Mouse (Mus musculus) kidney, adult 2 months (tissue): ENCODE data around the gene Uhrf1. TPM values are rescaled to one million over a fixed set of nuclear protein-coding genes. Genes with fewer than 3 reads are reported as not detected.

Experiments used
- DNase-seq: peaks from one replicate; pipeline ENCODE4 v3.0.0; 2021
- H3K27ac ChIP-seq: fragments of 200-500 bp; 2 replicates; pipeline ENCODE4 v1.5.1; 2012; ENCODE audit warnings: low read depth, low read length, control low read depth, inconsistent platforms; ENCODE audit not compliant: insufficient read depth
- H3K27me3 ChIP-seq: fragments of 200-500 bp; replicated peaks from 2 replicates; pipeline ENCODE4 v1.6.1; 2012; ENCODE audit warnings: mild to moderate bottlenecking, moderate library complexity, low read length, inconsistent platforms; ENCODE audit not compliant: control insufficient read depth, insufficient read depth
- H3K36me3 ChIP-seq: fragments of 200-500 bp; 2 replicates; pipeline ENCODE4 v1.6.1; 2012; ENCODE audit warnings: mild to moderate bottlenecking, moderate library complexity, low read length, inconsistent platforms; ENCODE audit not compliant: control insufficient read depth, insufficient read depth
- H3K4me1 ChIP-seq: fragments of 200-500 bp; 2 replicates; pipeline ENCODE4 v1.6.1; 2011; ENCODE audit warnings: low read length; ENCODE audit not compliant: control insufficient read depth, insufficient read depth
- H3K4me3 ChIP-seq: fragments of 200-500 bp; 2 replicates; pipeline ENCODE4 v1.5.1; 2011; ENCODE audit warnings: mild to moderate bottlenecking, low read depth, low read length, control low read depth; ENCODE audit not compliant: insufficient read depth
- CTCF ChIP-seq: fragments of 200-500 bp; conservative IDR thresholded peaks from 2 replicates; pipeline ENCODE4 v1.5.1; 2011; ENCODE audit warnings: low read depth, mild to moderate bottlenecking, control low read depth, low read length, moderate library complexity, mixed read lengths; ENCODE audit not compliant: insufficient read depth, insufficient read length
- POLR2A ChIP-seq: fragments of 200-500 bp; IDR thresholded peaks from one replicate; pipeline ENCODE4 v1.6.1; 2011; ENCODE audit warnings: low read depth, low read length, control low read depth
- WGBS: fragments of 180-500 bp; shearing (Covaris S2); methylation state at CpG from one replicate; pipeline ENCODE4 v1.1.7; 2018; 5-methylcytosine and 5-hydroxymethylcytosine counted together
- polyA plus RNA-seq: library from polyadenylated mRNA; depleted of rRNA; stranded (reverse); fragments of >200 nt; gene quantifications from 2 replicates; pipeline ENCODE4 v1.2.3, GENCODE M21; 2012

The Uhrf1 gene
- polyA plus RNA-seq, 1 experiment, result 2.3 TPM

DNA sequence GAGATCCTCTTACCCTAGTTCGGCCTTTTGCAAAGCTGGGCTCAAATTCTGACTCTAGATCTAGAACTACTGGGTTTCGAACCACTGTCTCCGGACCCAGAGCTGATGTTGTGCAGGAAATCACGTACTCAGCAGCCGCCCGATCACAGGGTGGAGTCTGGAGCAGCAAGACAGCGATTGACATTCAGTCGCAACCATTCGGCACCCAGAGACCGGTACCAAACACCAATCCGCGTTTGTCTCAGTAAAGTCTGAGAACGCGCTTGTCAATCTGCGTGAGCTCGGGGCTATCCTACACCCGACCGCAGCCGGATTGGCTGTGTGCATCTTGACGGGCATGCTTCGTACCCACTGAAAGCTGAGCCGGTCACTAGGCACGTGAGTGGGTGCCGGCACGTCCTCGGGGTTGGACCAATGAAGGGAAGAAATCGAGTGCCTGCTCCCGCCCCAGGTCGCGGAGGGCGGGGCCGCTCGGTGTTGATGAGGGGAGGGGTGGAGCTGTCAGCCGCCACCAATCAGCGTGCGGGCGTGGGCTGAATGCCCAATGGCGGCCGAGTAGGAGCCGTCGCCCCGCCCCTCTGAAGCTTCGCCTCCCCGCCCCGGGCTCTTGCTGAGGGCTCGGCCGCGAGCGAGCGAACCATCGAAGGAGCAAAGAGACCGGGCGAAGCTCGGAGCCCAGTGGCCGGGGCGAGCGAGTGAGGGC lies 22.5 kb downstream of the Uhrf1 start, which contains the start of gene Kdm4b:
TSS of gene Kdm4b (plus strand) at position 613 of the 703 bp plus-strand sequence.
- Histone ChIP-seq H3K27me3 (no peaks in the 10 kb centered on the region), H3K27ac (peak within 1 kb of the TSS; percentile 36), H3K4me1 (peaks cover 4% of the 10 kb centered on the region; the same call in 1 of the 2 replicates), H3K4me3 (peak within 1 kb of the TSS; percentile 78), H3K36me3 (no peaks in the 10 kb centered on the region)
- TF ChIP-seq POLR2A, result no peak
- no peak for TF ChIP-seq CTCF
- WGBS, result under 1% methylated on average over 57 of the region's 57 CpGs
- peak; percentile 100 for DNase-seq

- H3K27me3 ChIP-seq, result no peaks in the 10 kb centered on the region
- peak overlapping the region; percentile 78 for H3K4me3 ChIP-seq
- no peaks in the 10 kb centered on the region for H3K36me3 ChIP-seq
- under 1% methylated on average over 67 of the region's 67 CpGs for WGBS
- DNase-seq, result peak; percentile 24
- peaks cover 4% of the 10 kb centered on the region; the same call in 1 of the 2 replicates for H3K4me1 ChIP-seq
- TF ChIP-seq POLR2A (no peak), CTCF (no peak)
- peak overlapping the region; percentile 36 for H3K27ac ChIP-seq
These were observed 23.3 kb downstream of the Uhrf1 start for GRCm38 (mm10) chr17:56326153-56327147.

DNA sequence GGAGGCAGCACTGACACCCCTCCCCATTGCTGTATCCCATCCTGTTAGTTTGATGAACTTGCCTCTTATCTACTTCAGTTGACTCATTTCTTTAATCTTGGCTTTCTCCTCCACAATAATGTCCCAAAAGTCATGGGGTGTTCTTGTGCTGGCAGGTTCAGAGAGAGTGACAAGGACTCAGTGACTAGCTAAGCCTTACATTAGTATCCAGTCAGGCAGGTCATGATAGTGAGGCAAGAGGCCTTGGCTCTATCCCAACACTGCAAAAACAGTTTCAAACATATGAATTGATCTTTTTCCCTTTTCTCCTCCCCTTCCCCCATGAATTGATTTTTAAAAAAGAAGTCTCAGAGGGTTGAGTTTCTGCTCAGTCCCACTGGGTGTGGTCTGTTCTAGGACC lies 26.1 kb downstream of the Uhrf1 start:
- TF ChIP-seq POLR2A, result no peak
- TF ChIP-seq CTCF, result no peak
- Histone ChIP-seq H3K4me1 (peaks cover 4% of the 10 kb centered on the region; the same call in 1 of the 2 replicates), H3K27me3 (no peaks in the 10 kb centered on the region), H3K36me3 (no peaks in the 10 kb centered on the region), H3K27ac (no peak overlapping the region), H3K4me3 (no peak overlapping the region)
- no peak for DNase-seq

GRCm38 (mm10) chr17:56330345-56330744 lies 27.2 kb downstream of the Uhrf1 start:
- H3K27me3 ChIP-seq, result no peaks in the 10 kb centered on the region
- H3K36me3 ChIP-seq, result no peaks in the 10 kb centered on the region
- DNase-seq, result no peak
- TF ChIP-seq POLR2A (no peak), CTCF (no peak)
- no peak overlapping the region for H3K27ac ChIP-seq
- WGBS, result 58% methylated on average over 3 of the region's 3 CpGs
- no peak overlapping the region for H3K4me3 ChIP-seq
- peaks cover 4% of the 10 kb centered on the region; the same call in 1 of the 2 replicates for H3K4me1 ChIP-seq

DNA sequence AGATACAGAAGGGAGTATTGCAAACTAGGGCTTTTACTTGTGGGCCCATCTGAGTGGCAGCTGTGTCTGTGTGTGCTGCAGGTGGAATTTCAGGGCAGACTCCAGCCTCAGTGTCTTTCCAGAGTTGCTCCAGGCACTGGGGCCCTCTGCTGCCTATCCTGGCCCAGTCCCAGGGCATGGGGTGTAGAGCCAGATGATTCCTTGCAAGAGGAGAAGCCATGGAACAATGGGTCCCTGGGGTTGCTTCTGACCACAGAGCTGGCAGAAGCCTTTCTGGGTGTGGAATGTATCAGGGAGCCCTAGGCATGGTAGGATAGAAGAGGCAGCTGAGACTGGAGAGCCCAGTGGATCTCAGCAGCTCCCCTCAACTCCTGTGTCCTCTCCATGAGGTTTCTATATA lies 28.1 kb downstream of the Uhrf1 start:
- Histone ChIP-seq H3K27ac (no peak overlapping the region), H3K4me1 (peaks cover 4% of the 10 kb centered on the region; the same call in 1 of the 2 replicates), H3K4me3 (no peak overlapping the region), H3K36me3 (no peaks in the 10 kb centered on the region), H3K27me3 (no peaks in the 10 kb centered on the region)
- TF ChIP-seq POLR2A (no peak), CTCF (no peak)
- no peak for DNase-seq

- no peak overlapping the region for H3K27ac ChIP-seq
- H3K36me3 ChIP-seq, result no peaks in the 10 kb centered on the region
- DNase-seq, result no peak
- H3K4me3 ChIP-seq, result no peak overlapping the region
- no peaks in the 10 kb centered on the region for H3K27me3 ChIP-seq
- TF ChIP-seq POLR2A (no peak), CTCF (0 out of 2 replicates have a peak, but pooled peaks have one; percentile 14)
- 63% methylated on average over 8 of the region's 8 CpGs for WGBS
- H3K4me1 ChIP-seq, result peaks cover 3% of the 10 kb centered on the region; the same call in 1 of the 2 replicates
These were observed 29.9 kb downstream of the Uhrf1 start for GRCm38 (mm10) chr17:56332987-56333386.

DNA sequence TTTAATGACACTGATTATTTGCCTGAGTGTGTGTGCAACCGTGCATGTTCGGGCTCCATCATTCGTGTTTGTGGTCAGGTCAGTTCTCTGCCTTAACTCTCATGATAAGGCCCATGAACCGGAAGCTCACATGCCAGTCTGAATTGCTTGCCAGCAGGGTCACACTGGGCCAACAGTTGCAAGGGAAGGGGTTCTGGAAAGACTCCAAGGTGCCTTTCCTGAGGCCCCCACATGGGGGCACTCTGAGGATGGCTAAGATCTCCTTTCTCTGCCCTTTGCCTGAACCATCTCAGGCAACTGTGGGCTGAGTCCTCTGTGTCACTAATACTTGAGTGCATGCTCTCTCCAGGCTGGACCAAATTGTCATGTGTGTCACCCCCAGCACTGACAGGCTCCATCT lies 34.1 kb downstream of the Uhrf1 start:
- Histone ChIP-seq H3K27ac (no peak overlapping the region), H3K36me3 (no peaks in the 10 kb centered on the region), H3K27me3 (no peaks in the 10 kb centered on the region), H3K4me1 (peaks cover 3% of the 10 kb centered on the region; the same call in 1 of the 2 replicates), H3K4me3 (no peak overlapping the region)
- peak; percentile 77 for DNase-seq
- TF ChIP-seq POLR2A (no peak), CTCF (peak; percentile 60)
- WGBS, result 5% methylated on average over 4 of the region's 4 CpGs
